Mouse (Mus musculus) cortical plate, adult 2 months (tissue): ENCODE measurements around the gene Usp5. TPM values are rescaled to one million over a fixed set of nuclear protein-coding genes. Genes with fewer than 3 reads are reported as not detected.

Experiments
- H3K27ac ChIP-seq: fragments of 200-500 bp; 2 replicates; pipeline ENCODE4 v1.5.1; 2012; ENCODE audit warnings: low read length, control low read depth, inconsistent platforms; ENCODE audit not compliant: insufficient read depth
- H3K4me1 ChIP-seq: fragments of 200-500 bp; 2 replicates; pipeline ENCODE4 v1.6.1; 2011; ENCODE audit warnings: low read length; ENCODE audit not compliant: control insufficient read depth, insufficient read depth
- H3K4me3 ChIP-seq: fragments of 200-500 bp; 2 replicates; pipeline ENCODE4 v1.5.1; 2011; ENCODE audit warnings: mild to moderate bottlenecking, low read length, control low read depth; ENCODE audit not compliant: insufficient read depth
- CTCF ChIP-seq: fragments of 200-500 bp; IDR thresholded peaks from 2 replicates; pipeline ENCODE4 v1.5.1; 2011; ENCODE audit warnings: mild to moderate bottlenecking, control low read depth, low read length; ENCODE audit not compliant: insufficient read depth; ENCODE audit errors: extremely low read depth
- POLR2A ChIP-seq: fragments of 200-500 bp; IDR thresholded peaks from 2 replicates; pipeline ENCODE4 v1.6.1; 2011; ENCODE audit warnings: mild to moderate bottlenecking, low read length, control low read depth; ENCODE audit not compliant: insufficient read depth; ENCODE audit errors: extremely low read depth
- polyA plus RNA-seq: library from polyadenylated mRNA; depleted of rRNA; stranded (reverse); fragments of >200 nt; gene quantifications from 2 replicates; pipeline ENCODE4 v1.2.3, GENCODE M21; 2012; rRNA removed

The Usp5 gene
- 151 and 152 TPM in 2 replicates for polyA plus RNA-seq

DNA sequence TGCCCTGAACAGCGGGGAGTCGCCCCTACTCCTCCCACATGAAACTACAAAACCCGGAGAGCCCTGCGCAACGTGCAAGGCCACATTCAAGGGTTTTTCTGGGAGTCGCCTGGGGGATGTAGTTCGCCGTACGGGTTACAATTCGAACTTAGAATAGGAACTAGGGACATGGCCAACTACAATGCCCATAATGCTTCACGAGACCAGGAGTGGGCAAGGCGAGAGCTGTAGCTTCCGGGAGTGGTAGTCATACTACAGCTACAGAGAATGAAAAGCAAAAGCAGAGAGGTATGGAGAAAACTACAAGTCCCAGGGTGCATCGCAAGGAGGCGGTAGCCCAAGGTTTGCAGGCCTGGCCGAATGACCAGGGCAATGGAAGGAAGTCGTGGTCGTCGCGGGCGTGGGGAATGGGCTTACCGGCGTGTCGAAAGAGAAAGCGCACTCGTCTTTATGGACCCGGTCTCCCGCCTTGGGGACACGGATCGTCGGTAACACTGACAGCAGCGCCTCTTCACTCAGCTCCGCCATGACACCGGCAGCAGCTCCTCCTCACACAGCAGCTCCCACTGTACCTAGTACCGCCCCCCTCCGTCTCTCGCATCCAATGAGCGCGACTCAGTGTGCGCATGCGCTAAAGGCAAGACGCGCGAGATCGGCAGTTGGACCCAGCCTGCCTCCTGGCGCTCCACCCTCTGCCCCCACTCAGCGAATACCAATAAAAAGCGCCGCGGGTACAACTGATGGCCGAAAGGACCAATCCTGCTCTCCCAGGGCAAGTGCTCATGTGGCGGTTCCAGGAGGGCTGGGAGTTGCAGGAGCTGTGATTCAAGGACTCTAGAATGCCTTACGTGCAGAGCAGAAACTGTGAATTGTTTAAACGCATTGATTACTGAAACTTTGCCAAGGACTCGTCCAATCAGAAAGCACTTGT, at the start of gene Usp5, which contains the start of gene Cdca3:
Gene Usp5, minus strand, starts transcription at position 617 of the 931 bp plus-strand sequence.
Gene Cdca3, plus strand, starts transcription at position 680 of the 931 bp plus-strand sequence.
- H3K27ac ChIP-seq, result peak within 1 kb of the TSS; percentile 36
- TF ChIP-seq CTCF (no peak), POLR2A (peak; percentile 83)
- no peaks in the 10 kb centered on the region for H3K4me1 ChIP-seq
- H3K4me3 ChIP-seq, result peak within 1 kb of the TSS; percentile 53

GRCm38 (mm10) chr6:124874348-124874747, 45.1 kb upstream of the Usp5 start:
- H3K4me1 ChIP-seq, result 0 out of 2 replicates have a peak, but pooled peaks cover 2% of the 10 kb centered on the region
- H3K27ac ChIP-seq, result no peak overlapping the region
- no peak for TF ChIP-seq POLR2A
- TF ChIP-seq CTCF, result no peak
- no peak overlapping the region for H3K4me3 ChIP-seq

- H3K4me1 ChIP-seq, result 0 out of 2 replicates have a peak, but pooled peaks cover 3% of the 10 kb centered on the region
These were observed 37.3 kb upstream of the Usp5 start for GRCm38 (mm10) chr6:124866560-124866959.

GRCm38 (mm10) chr6:124865766-124866362, 36.6 kb upstream of the Usp5 start:
- no peak overlapping the region for H3K4me3 ChIP-seq
- H3K4me1 ChIP-seq, result 0 out of 2 replicates have a peak, but pooled peaks cover 3% of the 10 kb centered on the region
- H3K27ac ChIP-seq, result no peak overlapping the region
- TF ChIP-seq POLR2A, result no peak
- no peak for TF ChIP-seq CTCF

More at GRCm38 (mm10) chr6:124866560-124866959, 37.3 kb upstream of the Usp5 start:
- H3K27ac ChIP-seq, result no peak overlapping the region
- TF ChIP-seq POLR2A, result no peak
- no peak for TF ChIP-seq CTCF
- no peak overlapping the region for H3K4me3 ChIP-seq

- Histone ChIP-seq H3K27ac (peak within 1 kb of the TSS; percentile 95), H3K4me1 (peaks cover 4% of the 10 kb centered on the region), H3K4me3 (peak within 1 kb of the TSS; percentile 92)
- TF ChIP-seq CTCF (no peak), POLR2A (peak; percentile 87)
These were observed 34.5 kb upstream of the Usp5 start, which contains the start of gene Gpr162 for GRCm38 (mm10) chr6:124863658-124864298. Gene Gpr162 (minus strand): TSS chr6:124863983.

- H3K4me1 ChIP-seq, result peaks cover 4% of the 10 kb centered on the region
- TF ChIP-seq POLR2A (no peak), CTCF (no peak)
- H3K4me3 ChIP-seq, result peak overlapping the region; percentile 92
- H3K27ac ChIP-seq, result peak overlapping the region; percentile 95
These were observed 33.9 kb upstream of the Usp5 start for GRCm38 (mm10) chr6:124863125-124863657.

GRCm38 (mm10) chr6:124862406-124863124, 33.3 kb upstream of the Usp5 start:
- Histone ChIP-seq H3K27ac (peak overlapping the region; percentile 95), H3K4me1 (peaks cover 4% of the 10 kb centered on the region), H3K4me3 (peak overlapping the region; percentile 92)
- TF ChIP-seq CTCF (no peak), POLR2A (peak; percentile 65)

DNA sequence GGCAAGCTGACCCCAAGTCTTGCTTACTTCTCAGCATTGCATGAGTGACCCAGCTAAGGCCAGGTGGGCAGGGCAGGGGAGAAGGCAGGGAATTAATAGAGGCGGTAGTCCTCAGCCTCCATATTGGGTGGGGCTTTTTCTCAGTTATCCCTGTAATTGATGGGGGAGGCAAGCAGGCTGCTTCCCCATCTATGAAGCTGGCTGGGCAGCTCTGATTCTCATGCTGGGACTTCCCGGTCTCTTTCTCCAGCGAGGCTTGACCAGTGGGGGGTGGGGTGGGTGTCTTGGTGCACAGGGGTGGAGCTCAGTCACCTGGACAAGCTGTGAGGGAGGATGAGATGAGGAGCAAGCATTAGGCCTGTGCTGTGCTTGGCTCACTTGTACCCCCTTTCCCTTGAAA, 32.5 kb upstream of the Usp5 start:
- Histone ChIP-seq H3K4me3 (peak overlapping the region; percentile 92), H3K4me1 (peaks cover 4% of the 10 kb centered on the region), H3K27ac (peak overlapping the region; percentile 27)
- TF ChIP-seq POLR2A, result no peak
- TF ChIP-seq CTCF, result no peak

DNA sequence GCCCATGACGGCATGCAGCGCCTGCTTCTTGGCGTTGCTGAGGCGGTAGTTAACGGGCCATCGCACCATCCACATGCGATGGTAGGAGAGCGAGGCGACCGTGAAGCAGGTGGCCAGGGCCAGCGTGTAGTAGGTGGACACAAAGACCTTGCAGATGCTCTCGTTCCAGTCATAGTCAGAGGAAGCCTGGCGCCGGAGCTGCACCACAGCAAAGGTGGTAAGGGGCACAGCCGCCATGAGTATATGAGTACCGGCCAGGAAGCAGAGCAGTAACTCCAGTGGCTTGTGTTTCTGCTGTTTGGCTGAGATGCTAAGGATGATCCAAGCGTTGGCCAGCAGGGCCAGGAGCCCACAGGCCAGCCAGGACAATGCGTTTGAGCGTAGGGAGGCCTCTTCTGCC, 32.0 kb upstream of the Usp5 start:
- TF ChIP-seq POLR2A, result no peak; the same call in 1 of the 2 replicates
- no peak for TF ChIP-seq CTCF
- Histone ChIP-seq H3K4me1 (peaks cover 4% of the 10 kb centered on the region), H3K27ac (0 out of 2 replicates have a peak overlapping the region, but pooled peaks have one; percentile 16), H3K4me3 (peak overlapping the region; percentile 92; the same call in 1 of the 2 replicates)
